Mouse (Mus musculus): ENCODE results near the gene Tubgcp4. TPM values are rescaled to one million over a fixed set of nuclear protein-coding genes. Genes with fewer than 3 reads are reported as not detected.

Tubgcp4 gene
- polyA plus RNA-seq, 1 experiment from 2014 or later, result 19.0 TPM

DNA sequence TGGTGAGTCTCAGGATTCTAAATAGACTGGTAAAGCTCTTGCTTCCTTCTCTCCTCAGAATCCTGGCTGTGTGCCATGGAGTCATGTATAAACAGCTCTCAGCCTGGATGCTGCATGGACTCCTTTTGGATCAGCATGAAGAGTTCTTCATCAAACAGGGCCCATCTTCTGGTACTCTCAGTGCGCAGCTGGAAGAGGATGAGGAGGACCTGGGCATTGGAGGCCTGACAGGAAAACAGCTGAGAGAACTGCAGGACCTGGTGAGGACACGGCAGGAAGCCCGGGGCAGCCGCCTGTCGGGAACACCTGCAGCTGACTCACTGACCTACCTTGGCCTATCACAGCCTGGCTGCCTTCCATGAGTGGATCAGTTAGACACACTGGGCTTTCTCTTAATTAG lies 13.0 kb downstream of the Tubgcp4 start:
- 84% methylated on average over 5 of the region's 5 CpGs for WGBS (ENCODE audit: insufficient replicate concordance)
- no peak for ATAC-seq (ENCODE audit: low read depth)
- H3K27me3 ChIP-seq (ENCODE audit: control insufficient read depth, insufficient read depth, low read depth, low read length), result no peaks in the 10 kb centered on the region
- H3K27ac ChIP-seq (ENCODE audit: low read length), result no peak overlapping the region
- H3K36me3 ChIP-seq (ENCODE audit: control insufficient read depth, insufficient read depth), result peaks cover 31% of the 10 kb centered on the region
- no peaks in the 10 kb centered on the region for H3K4me1 ChIP-seq (ENCODE audit: control insufficient read depth, low read depth, low read length)
- no peak overlapping the region for H3K4me2 ChIP-seq (ENCODE audit: low read depth, low read length)
- no peaks in the 10 kb centered on the region for H3K9me3 ChIP-seq (replicated peaks; ENCODE audit: control insufficient read depth, low read length)
- no peak overlapping the region for H3K4me3 ChIP-seq (ENCODE audit: low read depth, low read length)
- no peak overlapping the region for H3K9ac ChIP-seq (ENCODE audit: low read depth, low read length)

DNA sequence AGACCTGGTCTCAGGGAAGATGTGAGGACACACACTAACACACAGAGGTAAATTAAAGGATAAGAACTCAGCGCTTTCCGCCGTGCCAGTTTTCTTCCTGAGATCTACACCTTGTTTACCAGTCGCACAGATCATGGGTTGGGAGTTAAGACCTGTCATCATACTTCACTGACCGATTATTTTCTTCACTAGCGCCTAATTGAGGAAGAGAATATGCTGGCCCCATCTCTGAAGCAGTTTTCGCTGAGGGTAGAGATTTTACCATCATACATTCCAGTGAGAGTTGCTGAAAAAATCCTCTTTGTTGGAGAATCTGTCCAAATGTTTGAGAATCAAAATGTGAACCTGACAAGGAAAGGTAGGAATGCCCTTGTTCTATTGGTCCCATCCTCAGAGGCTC lies 13.7 kb downstream of the Tubgcp4 start:
- Histone ChIP-seq H3K27me3 (ENCODE audit: control insufficient read depth, insufficient read depth, low read depth, low read length) (no peaks in the 10 kb centered on the region), H3K4me2 (ENCODE audit: low read depth, low read length) (no peak overlapping the region), H3K36me3 (ENCODE audit: control insufficient read depth, insufficient read depth) (peaks cover 33% of the 10 kb centered on the region), H3K27ac (ENCODE audit: low read length) (no peak overlapping the region), H3K4me3 (ENCODE audit: low read depth, low read length) (no peak overlapping the region), H3K9me3 (replicated peaks; ENCODE audit: control insufficient read depth, low read length) (no peaks in the 10 kb centered on the region), H3K4me1 (ENCODE audit: control insufficient read depth, low read depth, low read length) (no peaks in the 10 kb centered on the region), H3K9ac (ENCODE audit: low read depth, low read length) (no peak overlapping the region)
- no peak for ATAC-seq (ENCODE audit: low read depth)
- WGBS (ENCODE audit: insufficient replicate concordance), result 88% methylated on average over 7 of the region's 7 CpGs

DNA sequence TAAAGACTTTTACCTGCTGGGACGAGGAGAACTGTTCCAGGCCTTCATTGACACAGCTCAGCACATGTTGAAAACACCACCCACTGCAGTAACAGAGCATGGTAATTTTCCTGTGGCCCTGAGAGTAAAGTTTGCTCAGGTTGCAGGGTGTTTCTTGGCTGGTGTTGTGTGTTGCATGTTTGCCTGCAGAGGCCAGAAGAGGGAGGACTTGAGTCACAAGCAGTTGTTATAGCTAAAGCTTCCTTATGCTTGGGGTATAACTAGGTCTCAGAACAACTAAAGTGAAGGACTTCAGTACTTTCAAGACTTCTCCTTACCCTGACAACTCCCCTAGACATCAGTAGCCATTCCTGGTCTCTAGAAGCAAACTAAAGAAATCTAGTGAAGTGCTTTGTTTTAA lies 18.1 kb downstream of the Tubgcp4 start:
- Histone ChIP-seq H3K4me3 (ENCODE audit: low read depth, low read length) (no peak overlapping the region), H3K4me2 (ENCODE audit: low read depth, low read length) (no peak overlapping the region), H3K27ac (ENCODE audit: low read length) (no peak overlapping the region), H3K27me3 (ENCODE audit: control insufficient read depth, insufficient read depth, low read depth, low read length) (no peaks in the 10 kb centered on the region), H3K9ac (ENCODE audit: low read depth, low read length) (no peak overlapping the region), H3K4me1 (ENCODE audit: control insufficient read depth, low read depth, low read length) (no peaks in the 10 kb centered on the region), H3K9me3 (replicated peaks; ENCODE audit: control insufficient read depth, low read length) (no peaks in the 10 kb centered on the region), H3K36me3 (ENCODE audit: control insufficient read depth, insufficient read depth) (peaks cover 49% of the 10 kb centered on the region)
- WGBS (ENCODE audit: insufficient replicate concordance), result 67% methylated on average over 1 of the region's 1 CpGs
- no peak for ATAC-seq (ENCODE audit: low read depth)

DNA sequence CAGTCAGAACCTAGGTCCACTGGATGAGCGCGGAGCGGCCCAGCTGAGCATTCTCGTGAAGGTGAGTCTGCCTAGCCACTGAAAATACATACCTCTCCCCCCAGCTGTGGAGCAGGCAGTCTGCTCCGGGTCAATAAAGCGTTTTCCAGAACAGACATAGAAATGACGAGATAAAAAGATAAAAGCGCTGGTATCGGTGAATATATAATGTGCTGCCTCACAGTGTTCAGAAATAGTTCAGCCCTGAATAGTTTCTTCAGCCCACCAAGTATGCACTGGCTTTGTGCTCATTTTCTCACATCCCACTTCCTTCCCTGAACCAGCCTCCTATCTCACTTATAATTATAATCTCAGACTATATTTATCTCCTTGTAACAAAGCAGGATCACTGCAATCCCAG lies 25.0 kb downstream of the Tubgcp4 start:
- Histone ChIP-seq H3K27me3 (ENCODE audit: control insufficient read depth, insufficient read depth, low read depth, low read length) (no peaks in the 10 kb centered on the region), H3K4me3 (ENCODE audit: low read depth, low read length) (no peak overlapping the region), H3K27ac (ENCODE audit: low read length) (no peak overlapping the region), H3K36me3 (ENCODE audit: control insufficient read depth, insufficient read depth) (peaks cover 70% of the 10 kb centered on the region), H3K9ac (ENCODE audit: low read depth, low read length) (no peak overlapping the region), H3K4me1 (ENCODE audit: control insufficient read depth, low read depth, low read length) (no peaks in the 10 kb centered on the region), H3K4me2 (ENCODE audit: low read depth, low read length) (no peak overlapping the region), H3K9me3 (replicated peaks; ENCODE audit: control insufficient read depth, low read length) (no peaks in the 10 kb centered on the region)
- ATAC-seq (ENCODE audit: low read depth), result no peak
- 83% methylated on average over 9 of the region's 9 CpGs for whole genome bisulfite sequencing (ENCODE audit: insufficient replicate concordance)

DNA sequence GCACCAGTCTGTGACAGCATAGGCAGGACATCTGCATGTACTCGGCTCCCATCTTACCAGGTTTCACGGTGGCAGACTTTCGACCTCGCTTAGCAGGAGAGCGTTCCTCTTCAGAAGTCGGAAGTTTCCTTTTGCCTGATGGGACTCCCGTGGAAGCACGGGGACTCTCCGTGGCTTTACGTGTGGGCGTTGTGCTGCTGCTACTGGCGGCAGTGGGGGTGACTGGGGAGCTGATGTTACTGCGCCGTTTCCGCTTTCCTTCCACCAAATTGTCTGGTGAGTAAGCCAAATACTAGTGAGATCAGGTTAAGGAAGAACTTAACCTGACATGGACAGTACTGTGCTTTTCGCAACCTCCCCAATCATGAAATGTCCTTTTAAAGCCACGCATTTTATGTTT lies 33.8 kb downstream of the Tubgcp4 start:
- Histone ChIP-seq H3K36me3 (ENCODE audit: control insufficient read depth, insufficient read depth) (peaks cover 27% of the 10 kb centered on the region), H3K27me3 (ENCODE audit: control insufficient read depth, insufficient read depth, low read depth, low read length) (no peaks in the 10 kb centered on the region), H3K4me1 (ENCODE audit: control insufficient read depth, low read depth, low read length) (no peaks in the 10 kb centered on the region; the same call in 1 of the 2 replicates), H3K27ac (ENCODE audit: low read length) (no peak overlapping the region), H3K4me3 (ENCODE audit: low read depth, low read length) (no peak overlapping the region), H3K9ac (ENCODE audit: low read depth, low read length) (no peak overlapping the region), H3K9me3 (replicated peaks; ENCODE audit: control insufficient read depth, low read length) (no peaks in the 10 kb centered on the region), H3K4me2 (ENCODE audit: low read depth, low read length) (no peak overlapping the region)
- ATAC-seq (ENCODE audit: low read depth), result no peak
- WGBS (ENCODE audit: insufficient replicate concordance), result 85% methylated on average over 17 of the region's 17 CpGs

DNA sequence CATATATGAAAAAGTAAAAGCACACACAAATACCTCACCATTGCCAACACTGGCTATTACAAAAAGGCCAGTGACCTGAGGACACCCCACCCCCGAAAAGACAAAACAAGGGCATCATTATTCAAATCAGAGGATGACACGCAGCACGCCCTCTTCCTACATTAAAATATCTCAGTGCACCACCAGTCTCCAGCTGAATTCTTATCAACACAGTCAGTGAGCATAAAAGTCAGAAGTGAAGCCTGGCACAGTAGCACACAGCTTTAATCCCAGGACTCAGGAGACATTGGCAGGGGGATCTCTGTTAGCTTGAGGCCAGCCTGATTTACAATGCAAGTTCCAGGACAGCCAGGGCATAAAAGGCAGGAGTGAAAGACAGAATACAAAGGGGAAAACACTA lies 36.1 kb downstream of the Tubgcp4 start:
- no peaks in the 10 kb centered on the region for H3K9me3 ChIP-seq (replicated peaks; ENCODE audit: control insufficient read depth, low read length)
- no peaks in the 10 kb centered on the region; the same call in 1 of the 2 replicates for H3K4me1 ChIP-seq (ENCODE audit: control insufficient read depth, low read depth, low read length)

DNA sequence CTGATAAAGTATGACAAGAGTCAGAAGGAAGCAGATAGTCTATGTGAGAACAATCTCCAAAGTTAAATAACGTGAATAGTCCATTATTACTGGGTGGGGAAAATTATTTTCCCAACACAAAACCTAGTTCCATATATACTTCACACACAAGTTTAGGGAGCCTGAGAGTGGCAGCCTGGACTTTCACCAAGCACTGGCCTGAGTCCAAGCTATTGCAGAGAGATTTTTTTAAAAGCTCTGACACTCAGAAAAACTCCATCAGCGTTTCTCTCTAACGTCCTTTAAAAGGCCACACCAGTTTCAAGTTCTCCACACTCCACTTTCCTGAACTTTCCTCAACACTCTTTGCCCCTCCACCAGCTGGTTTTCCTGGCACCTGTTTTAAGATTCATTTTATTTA lies 44.0 kb downstream of the Tubgcp4 start:
- Histone ChIP-seq H3K9ac (ENCODE audit: low read depth, low read length) (no peak overlapping the region), H3K9me3 (replicated peaks; ENCODE audit: control insufficient read depth, low read length) (no peaks in the 10 kb centered on the region), H3K4me1 (ENCODE audit: control insufficient read depth, low read depth, low read length) (no peaks in the 10 kb centered on the region), H3K4me3 (ENCODE audit: low read depth, low read length) (no peak overlapping the region), H3K4me2 (ENCODE audit: low read depth, low read length) (no peak overlapping the region), H3K27ac (ENCODE audit: low read length) (no peak overlapping the region), H3K27me3 (ENCODE audit: control insufficient read depth, insufficient read depth, low read depth, low read length) (no peaks in the 10 kb centered on the region), H3K36me3 (ENCODE audit: control insufficient read depth, insufficient read depth) (peaks cover 13% of the 10 kb centered on the region)
- 78% methylated on average over 3 of the region's 3 CpGs for WGBS (ENCODE audit: insufficient replicate concordance)
- ATAC-seq (ENCODE audit: low read depth), result no peak

More for the DNA sequence above, 36.1 kb downstream of the Tubgcp4 start:
- ATAC-seq (ENCODE audit: low read depth), result 0 out of 2 replicates have a peak, but pooled peaks have one; percentile 35
- Histone ChIP-seq H3K4me2 (ENCODE audit: low read depth, low read length) (no peak overlapping the region), H3K27ac (ENCODE audit: low read length) (no peak overlapping the region), H3K36me3 (ENCODE audit: control insufficient read depth, insufficient read depth) (peaks cover 22% of the 10 kb centered on the region), H3K4me3 (ENCODE audit: low read depth, low read length) (no peak overlapping the region), H3K9ac (ENCODE audit: low read depth, low read length) (no peak overlapping the region), H3K27me3 (ENCODE audit: control insufficient read depth, insufficient read depth, low read depth, low read length) (no peaks in the 10 kb centered on the region)
- 46% methylated on average over 3 of the region's 3 CpGs for WGBS (ENCODE audit: insufficient replicate concordance)

DNA sequence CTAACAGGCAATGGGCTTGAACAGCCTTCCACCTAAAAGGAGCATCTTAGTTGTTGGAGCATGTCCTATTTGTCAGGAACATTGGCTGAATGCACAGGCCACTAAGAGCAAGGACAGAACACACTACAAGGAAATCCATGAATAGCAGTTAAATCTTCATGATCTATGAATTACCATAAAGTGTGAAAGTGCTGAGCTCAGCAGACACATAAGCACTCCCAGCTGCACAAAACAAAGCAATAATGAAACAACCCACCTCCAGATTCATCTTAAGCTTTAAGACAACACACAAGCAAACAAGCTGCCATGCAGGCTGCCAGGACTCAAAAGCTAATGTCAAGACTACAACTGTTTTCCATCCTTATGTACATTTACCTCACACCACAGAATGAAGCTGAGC lies 48.7 kb downstream of the Tubgcp4 start:
- H3K36me3 ChIP-seq (ENCODE audit: control insufficient read depth, insufficient read depth), result peaks cover 15% of the 10 kb centered on the region

DNA sequence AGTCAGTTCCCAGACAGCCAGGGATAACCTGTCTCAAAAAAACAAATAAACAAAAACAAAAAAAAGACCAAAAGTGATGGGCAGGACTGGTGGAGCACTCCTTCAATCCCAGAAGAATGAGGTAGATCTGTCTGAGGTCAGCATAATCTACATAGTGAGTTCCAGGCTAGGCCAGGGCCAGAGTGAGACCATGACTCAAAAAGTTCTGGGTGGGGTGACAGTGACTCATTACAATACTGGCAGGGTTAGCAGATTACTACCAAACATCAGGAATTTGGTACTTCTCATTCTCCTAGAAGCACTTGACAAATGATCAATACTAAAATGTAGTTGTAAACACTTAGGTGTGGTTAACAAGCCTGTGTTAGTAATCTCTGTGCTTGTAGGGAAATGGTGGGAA lies 49.5 kb downstream of the Tubgcp4 start:
- Histone ChIP-seq H3K4me1 (ENCODE audit: control insufficient read depth, low read depth, low read length) (no peaks in the 10 kb centered on the region), H3K9me3 (replicated peaks; ENCODE audit: control insufficient read depth, low read length) (no peaks in the 10 kb centered on the region), H3K9ac (ENCODE audit: low read depth, low read length) (no peak overlapping the region), H3K4me3 (ENCODE audit: low read depth, low read length) (no peak overlapping the region), H3K36me3 (ENCODE audit: control insufficient read depth, insufficient read depth) (peaks cover 13% of the 10 kb centered on the region), H3K27ac (ENCODE audit: low read length) (no peak overlapping the region), H3K4me2 (ENCODE audit: low read depth, low read length) (no peak overlapping the region), H3K27me3 (ENCODE audit: control insufficient read depth, insufficient read depth, low read depth, low read length) (no peaks in the 10 kb centered on the region)
- no peak for ATAC-seq (ENCODE audit: low read depth)

More for the DNA sequence above, 48.7 kb downstream of the Tubgcp4 start:
- no peak overlapping the region for H3K27ac ChIP-seq (ENCODE audit: low read length)
- H3K4me2 ChIP-seq (ENCODE audit: low read depth, low read length), result no peak overlapping the region
- H3K27me3 ChIP-seq (ENCODE audit: control insufficient read depth, insufficient read depth, low read depth, low read length), result no peaks in the 10 kb centered on the region
- H3K9ac ChIP-seq (ENCODE audit: low read depth, low read length), result no peak overlapping the region
- no peak overlapping the region for H3K4me3 ChIP-seq (ENCODE audit: low read depth, low read length)
- H3K4me1 ChIP-seq (ENCODE audit: control insufficient read depth, low read depth, low read length), result no peaks in the 10 kb centered on the region
- H3K9me3 ChIP-seq (replicated peaks; ENCODE audit: control insufficient read depth, low read length), result no peaks in the 10 kb centered on the region
- no peak for ATAC-seq (ENCODE audit: low read depth)

DNA sequence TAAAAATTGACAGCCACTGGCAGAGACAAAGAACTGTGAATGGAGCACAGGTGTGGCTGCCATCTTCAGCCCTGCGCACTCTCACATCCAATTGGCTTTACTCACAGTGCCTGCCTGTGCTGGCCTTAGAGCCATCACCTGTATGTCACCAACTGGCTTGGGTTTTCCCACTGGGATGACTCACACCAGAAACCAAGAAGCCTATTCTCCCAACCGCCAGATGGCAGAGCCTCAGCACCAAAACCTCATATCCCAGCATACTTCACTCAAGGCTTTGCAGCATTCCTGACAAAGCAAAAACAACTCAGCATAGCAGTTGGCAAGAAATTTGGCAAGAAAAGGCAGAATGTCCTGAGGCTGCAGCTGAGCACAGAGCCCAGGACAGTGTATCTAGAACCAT lies 52.6 kb downstream of the Tubgcp4 start:
- Histone ChIP-seq H3K36me3 (ENCODE audit: control insufficient read depth, insufficient read depth) (peaks cover 19% of the 10 kb centered on the region), H3K9ac (ENCODE audit: low read depth, low read length) (no peak overlapping the region), H3K27ac (ENCODE audit: low read length) (no peak overlapping the region), H3K4me3 (ENCODE audit: low read depth, low read length) (no peak overlapping the region), H3K9me3 (replicated peaks; ENCODE audit: control insufficient read depth, low read length) (no peaks in the 10 kb centered on the region), H3K4me1 (ENCODE audit: control insufficient read depth, low read depth, low read length) (no peaks in the 10 kb centered on the region), H3K4me2 (ENCODE audit: low read depth, low read length) (no peak overlapping the region), H3K27me3 (ENCODE audit: control insufficient read depth, insufficient read depth, low read depth, low read length) (no peaks in the 10 kb centered on the region)
- WGBS (ENCODE audit: insufficient replicate concordance), result 84% methylated on average over 2 of the region's 2 CpGs
- no peak for ATAC-seq (ENCODE audit: low read depth)

All from liver, embryonic 16.5 days (tissue).